Mouse (Mus musculus) stomach, postnatal 0 days (tissue): ENCODE results near the gene Zscan20. TPM values are rescaled to one million over a fixed set of nuclear protein-coding genes. Genes with fewer than 3 reads are reported as not detected.

ENCODE experiments used
- ATAC-seq: fragments of 200-750 bp; cut with Nextera tagmentation; 2 replicates; pipeline ENCODE4 v1.8.0; 2017; ENCODE audit not compliant: low FRiP score, low TSS enrichment
- DNase-seq: peaks from one replicate; pipeline ENCODE4 v3.0.0-alpha.2; 2016; ENCODE audit warnings: low spot score
- H3K27ac ChIP-seq: fragments of 300-500 bp; sonication (generic); replicated peaks from 2 replicates; pipeline ENCODE4 v1.5.1; 2014; ENCODE audit warnings: mild to moderate bottlenecking, control low read depth
- H3K27me3 ChIP-seq: fragments of 300-500 bp; sonication (generic); 2 replicates; pipeline ENCODE4 v1.6.1; 2014; ENCODE audit warnings: low read length; ENCODE audit not compliant: control insufficient read depth, insufficient read depth
- H3K36me3 ChIP-seq: fragments of 300-500 bp; sonication (generic); 2 replicates; pipeline ENCODE4 v1.6.1; 2014; ENCODE audit warnings: low read length, mixed read lengths; ENCODE audit not compliant: control insufficient read depth, insufficient read depth
- H3K4me1 ChIP-seq: fragments of 300-500 bp; sonication (generic); replicated peaks from 2 replicates; pipeline ENCODE4 v1.6.1; 2014; ENCODE audit warnings: antibody characterized with exemption; ENCODE audit not compliant: control insufficient read depth, insufficient read depth
- H3K4me2 ChIP-seq: fragments of 300-500 bp; sonication (generic); replicated peaks from 2 replicates; pipeline ENCODE4 v1.6.1; 2014; ENCODE audit warnings: low read depth, mild to moderate bottlenecking, control low read depth, moderate library complexity
- H3K4me3 ChIP-seq: fragments of 300-500 bp; sonication (generic); 2 replicates; pipeline ENCODE4 v1.5.1; 2014; ENCODE audit warnings: low read depth, low read length, control low read depth
- H3K9ac ChIP-seq: fragments of 300-500 bp; sonication (generic); 2 replicates; pipeline ENCODE4 v1.6.1; 2014; ENCODE audit warnings: mild to moderate bottlenecking, low read length, control low read depth, mixed read lengths
- H3K9me3 ChIP-seq: fragments of 300-500 bp; sonication (generic); 2 replicates; pipeline ENCODE4 v1.6.1; 2016; ENCODE audit warnings: low read length; ENCODE audit not compliant: control insufficient read depth
- CTCF ChIP-seq: IDR thresholded peaks from 2 replicates; pipeline ENCODE4 v1.5.1; 2016; ENCODE audit warnings: antibody characterized with exemption, low read depth, mild to moderate bottlenecking, moderate library complexity
- EP300 ChIP-seq: optimal IDR thresholded peaks from 2 replicates; pipeline ENCODE3; 2016; ENCODE audit warnings: antibody characterized with exemption
- WGBS: fragments of 180-500 bp; shearing (Covaris S2); extraction: QIAGEN DNeasy Blood & Tissue Kit; methylation state at CpG from one replicate; pipeline ENCODE4 v1.1.7; 2014; 5-methylcytosine and 5-hydroxymethylcytosine counted together
- polyA plus RNA-seq: library from polyadenylated mRNA; unstranded; fragments of >200 nt; fragmentation: Nextera tagmentation; extraction: Ambion mirVana; gene quantifications from 2 replicates; pipeline ENCODE4 v1.2.1, GENCODE M21; 2015

Zscan20 gene
- polyA plus RNA-seq, 1 experiment from 2014 or later = 0.98 TPM

GRCm38 (mm10) chr4:128543378-128543777, 66.5 kb downstream of the Zscan20 start:
- Histone ChIP-seq H3K4me3 (no peak overlapping the region), H3K9me3 (no peaks in the 10 kb centered on the region), H3K4me2 (no peak overlapping the region), H3K9ac (no peak overlapping the region), H3K36me3 (no peaks in the 10 kb centered on the region), H3K27me3 (no peaks in the 10 kb centered on the region), H3K27ac (no peak overlapping the region), H3K4me1 (no peaks in the 10 kb centered on the region)
- no peak for ATAC-seq
- TF ChIP-seq CTCF = peak; percentile 62
- TF ChIP-seq EP300 = no peak
- no peak for DNase-seq
- 31% methylated on average over 2 of the region's 2 CpGs for WGBS

Other genes starting within 250 kb of the Zscan20 start
- gene Tlr12, start 8.5 kb upstream of the Zscan20 start, polyA plus RNA-seq = 0.56 and 0.57 TPM in 2 replicates
- gene Phc2, start 44.6 kb upstream of the Zscan20 start, polyA plus RNA-seq = 27.1 and 31.1 TPM in 2 replicates
- 0.02 TPM in 1 of 2 replicates, not detected in the other for gene A3galt2, start 145.3 kb upstream of the Zscan20 start, polyA plus RNA-seq
- 11.3 and 13.9 TPM in 2 replicates for gene Zfp362, start 195.9 kb upstream of the Zscan20 start, polyA plus RNA-seq